Mouse (Mus musculus) liver, postnatal 0 days (tissue): ENCODE data around the gene Dnlz.

Source experiments
- CTCF ChIP-seq: sonication (generic); IDR thresholded peaks from 2 replicates; pipeline ENCODE4 v1.5.1; 2016; ENCODE audit warnings: antibody characterized with exemption, low read depth
- EP300 ChIP-seq: IDR thresholded peaks from 2 replicates; pipeline ENCODE4 v1.6.1; 2016; ENCODE audit warnings: antibody characterized with exemption, low read depth, mild to moderate bottlenecking

DNA sequence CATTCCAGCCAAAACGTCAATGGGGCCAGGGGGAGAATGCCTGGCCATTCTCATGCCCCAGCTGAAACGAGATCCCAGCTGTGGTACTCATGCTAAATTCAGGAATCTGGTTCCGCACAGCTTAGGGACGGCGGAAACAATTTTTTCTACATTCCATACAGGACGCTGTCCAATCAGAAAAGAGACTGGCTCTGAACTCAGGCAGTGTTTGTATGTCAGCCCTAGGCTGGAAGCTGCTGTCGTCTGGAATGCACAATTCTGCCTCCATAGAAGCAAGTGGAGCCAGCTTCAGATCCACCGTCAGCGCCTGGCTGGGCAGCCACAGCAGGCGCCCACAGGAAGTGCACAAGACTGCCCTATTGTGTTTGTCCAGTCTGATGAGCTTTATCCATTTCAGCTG, 42.2 kb downstream of the Dnlz start:
- no peak for TF ChIP-seq CTCF
- TF ChIP-seq EP300, result no peak
